Mouse (Mus musculus) midbrain, embryonic 16.5 days (tissue): ENCODE results near the gene Tldc2. TPM values are rescaled to one million over a fixed set of nuclear protein-coding genes. Genes with fewer than 3 reads are reported as not detected.

Experiments
- ATAC-seq: fragments of 200-750 bp; cut with Nextera tagmentation; 2 replicates; pipeline ENCODE4 v1.8.0; 2017; ENCODE audit warnings: moderate TSS enrichment
- H3K27ac ChIP-seq: fragments of 300-500 bp; sonication (generic); 2 replicates; pipeline ENCODE4 v1.5.1; 2014; ENCODE audit warnings: mild to moderate bottlenecking, low read length, mixed read lengths
- H3K27me3 ChIP-seq: fragments of 300-500 bp; sonication (generic); 2 replicates; pipeline ENCODE4 v1.6.1; 2014; ENCODE audit warnings: low read depth, low read length, mixed read lengths; ENCODE audit not compliant: control insufficient read depth, insufficient read depth
- H3K36me3 ChIP-seq: fragments of 300-500 bp; sonication (generic); 2 replicates; pipeline ENCODE4 v1.6.1; 2014; ENCODE audit warnings: mild to moderate bottlenecking, low read length, moderate library complexity, mixed read lengths; ENCODE audit not compliant: control insufficient read depth, insufficient read depth
- H3K4me1 ChIP-seq: fragments of 300-500 bp; sonication (generic); 2 replicates; pipeline ENCODE4 v1.6.1; 2014; ENCODE audit warnings: mild to moderate bottlenecking, low read length, mixed read lengths; ENCODE audit not compliant: control insufficient read depth, insufficient read depth
- H3K4me2 ChIP-seq: fragments of 300-500 bp; sonication (generic); 2 replicates; pipeline ENCODE4 v1.6.1; 2014; ENCODE audit warnings: mild to moderate bottlenecking, low read length, mixed read lengths
- H3K4me3 ChIP-seq: fragments of 300-500 bp; sonication (generic); 2 replicates; pipeline ENCODE4 v1.5.1; 2014; ENCODE audit warnings: low read depth, mild to moderate bottlenecking, low read length, moderate library complexity, mixed read lengths
- H3K9ac ChIP-seq: fragments of 300-500 bp; sonication (generic); 2 replicates; pipeline ENCODE4 v1.6.1; 2014; ENCODE audit warnings: low read depth, low read length, mixed read lengths
- H3K9me3 ChIP-seq: fragments of 300-500 bp; sonication (generic); replicated peaks from 2 replicates; pipeline ENCODE4 v1.6.1; 2014; ENCODE audit warnings: mild to moderate bottlenecking, low read length, mixed read lengths; ENCODE audit not compliant: control insufficient read depth, poor library complexity, severe bottlenecking
- WGBS: fragments of 180-500 bp; shearing (Covaris S2); extraction: QIAGEN DNeasy Blood & Tissue Kit; methylation state at CpG from one replicate; pipeline ENCODE4 v1.1.7; 2014; 5-methylcytosine and 5-hydroxymethylcytosine counted together
- polyA plus RNA-seq: library from polyadenylated mRNA; unstranded; fragments of >200 nt; fragmentation: Nextera tagmentation; extraction: Ambion mirVana; gene quantifications from 2 replicates; pipeline ENCODE4 v1.2.1, GENCODE M21; 2015

The Tldc2 gene
- polyA plus RNA-seq, 1 experiment from 2014 or later = not detected

DNA sequence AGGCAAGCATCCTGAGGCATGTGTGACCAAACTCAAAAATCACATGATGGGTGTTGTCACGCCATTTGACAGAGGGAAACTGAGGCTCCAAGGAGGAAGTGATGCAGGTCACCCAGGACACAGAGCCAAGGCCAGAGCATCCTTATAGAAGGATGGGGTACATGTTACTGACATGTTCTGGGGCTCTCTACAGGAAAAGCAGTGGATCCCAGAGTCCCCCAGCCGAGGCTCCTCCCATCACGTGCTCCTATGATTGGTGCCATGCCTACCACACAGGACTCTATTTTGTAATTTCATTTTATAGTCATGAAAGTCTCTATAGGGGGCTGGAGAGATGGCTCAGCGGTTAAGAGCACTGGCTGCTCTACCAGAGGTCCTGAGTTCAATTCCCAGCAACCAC, 29.1 kb upstream of the Tldc2 start:
- 73% methylated on average over 4 of the region's 4 CpGs for WGBS
- ATAC-seq = no peak

DNA sequence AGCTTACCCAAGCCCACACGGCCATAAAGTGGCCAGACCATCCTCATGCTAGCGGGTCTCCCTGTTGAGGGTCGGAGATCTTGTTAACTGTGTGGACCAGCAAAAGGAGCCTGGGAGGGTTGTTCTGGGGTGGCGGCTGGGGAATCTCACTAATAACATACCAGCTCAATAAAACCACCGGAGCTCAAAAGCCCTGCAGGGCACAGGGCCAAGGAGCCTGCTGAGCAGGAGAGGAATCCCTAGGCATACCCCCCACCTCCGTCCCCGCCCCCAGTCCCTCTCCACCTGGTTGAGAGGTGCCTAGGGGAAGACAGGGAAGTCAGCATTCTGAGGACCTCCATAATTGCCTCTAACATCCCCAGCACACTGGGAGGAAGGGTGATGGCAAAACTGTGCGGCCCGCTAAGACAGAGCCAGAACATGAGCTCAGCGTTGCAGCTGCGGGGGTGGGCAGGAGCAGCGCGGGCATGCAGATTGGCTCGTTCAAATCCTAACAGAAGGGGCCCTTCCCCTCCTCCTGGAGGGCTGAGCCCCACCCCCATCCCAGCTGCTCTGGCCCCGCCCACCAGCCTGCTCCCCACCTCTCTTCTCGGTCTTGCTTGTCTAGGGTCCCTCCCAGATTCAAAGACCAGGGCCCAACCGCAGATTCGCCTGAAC, 28.4 kb upstream of the Tldc2 start:
- H3K4me3 ChIP-seq = no peak overlapping the region
- peaks cover 16% of the 10 kb centered on the region for H3K4me1 ChIP-seq
- 0 out of 2 replicates have a peak overlapping the region, but pooled peaks have one; percentile 24 for H3K9ac ChIP-seq
- no peak overlapping the region for H3K4me2 ChIP-seq
- peak overlapping the region; percentile 60 for H3K27ac ChIP-seq
- peaks cover 13% of the 10 kb centered on the region for H3K36me3 ChIP-seq
- no peaks in the 10 kb centered on the region for H3K27me3 ChIP-seq
- WGBS = 8% methylated on average over 17 of the region's 18 CpGs
- no peaks in the 10 kb centered on the region for H3K9me3 ChIP-seq
- ATAC-seq = peak; percentile 59

More for the DNA sequence above, 29.1 kb upstream of the Tldc2 start:
- no peaks in the 10 kb centered on the region for H3K27me3 ChIP-seq
- no peaks in the 10 kb centered on the region for H3K9me3 ChIP-seq
- H3K9ac ChIP-seq = no peak overlapping the region
- peaks cover 15% of the 10 kb centered on the region for H3K36me3 ChIP-seq
- no peak overlapping the region for H3K4me2 ChIP-seq
- H3K4me1 ChIP-seq = peaks cover 16% of the 10 kb centered on the region
- H3K27ac ChIP-seq = no peak overlapping the region
- H3K4me3 ChIP-seq = no peak overlapping the region

DNA sequence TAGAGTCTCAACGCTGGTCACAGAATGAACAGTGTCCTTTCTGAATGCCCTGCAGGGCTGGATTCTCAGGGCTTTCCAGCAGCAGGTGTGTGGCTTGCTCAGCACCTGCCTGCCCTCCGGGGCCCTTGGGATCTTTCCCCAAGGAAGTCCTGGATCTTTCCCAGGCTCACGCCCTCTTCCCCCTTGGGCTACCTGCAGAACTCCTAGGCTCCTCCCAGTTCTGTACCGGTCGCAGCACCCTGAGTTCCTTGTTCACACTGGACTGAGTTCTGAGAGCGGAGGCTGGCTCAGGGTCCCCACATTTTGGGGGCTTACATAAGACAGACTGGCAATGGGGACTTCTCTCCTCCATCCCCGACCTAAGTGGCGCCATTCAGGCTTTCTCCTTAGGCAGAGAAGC, 27.7 kb upstream of the Tldc2 start:
- no peak overlapping the region for H3K4me2 ChIP-seq
- no peaks in the 10 kb centered on the region for H3K27me3 ChIP-seq
- WGBS = 59% methylated on average over 8 of the region's 8 CpGs
- H3K9me3 ChIP-seq = no peaks in the 10 kb centered on the region
- peak overlapping the region; percentile 67; the same call in 1 of the 2 replicates for H3K27ac ChIP-seq
- ATAC-seq = no peak
- H3K4me3 ChIP-seq = no peak overlapping the region
- peaks cover 10% of the 10 kb centered on the region for H3K36me3 ChIP-seq
- H3K4me1 ChIP-seq = peaks cover 19% of the 10 kb centered on the region
- no peak overlapping the region for H3K9ac ChIP-seq

DNA sequence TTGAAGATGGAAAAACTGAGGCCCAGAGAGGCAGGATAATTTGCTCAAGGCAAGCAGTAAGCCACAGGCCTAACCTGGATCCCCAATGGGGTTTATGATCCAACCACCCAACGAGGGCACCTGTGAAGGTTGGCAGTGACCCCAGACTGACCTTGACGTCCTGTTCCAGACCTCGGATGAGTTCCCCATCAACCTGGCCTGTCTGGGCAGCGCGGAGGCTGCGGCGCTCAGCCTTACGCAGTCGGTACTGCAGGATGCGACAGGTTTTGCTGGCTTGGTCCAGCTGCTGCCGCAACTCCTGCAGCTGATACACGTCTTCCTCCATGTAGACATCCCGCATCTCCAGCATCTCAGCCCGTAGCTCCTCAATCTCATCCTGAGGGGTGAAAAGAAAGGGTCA, 26.8 kb upstream of the Tldc2 start:
- Histone ChIP-seq H3K9me3 (no peaks in the 10 kb centered on the region), H3K4me2 (no peak overlapping the region), H3K27me3 (no peaks in the 10 kb centered on the region), H3K36me3 (peaks cover 9% of the 10 kb centered on the region), H3K4me1 (peaks cover 24% of the 10 kb centered on the region), H3K4me3 (no peak overlapping the region), H3K27ac (no peak overlapping the region), H3K9ac (no peak overlapping the region)
- no peak for ATAC-seq
- 94% methylated on average over 14 of the region's 14 CpGs for WGBS

DNA sequence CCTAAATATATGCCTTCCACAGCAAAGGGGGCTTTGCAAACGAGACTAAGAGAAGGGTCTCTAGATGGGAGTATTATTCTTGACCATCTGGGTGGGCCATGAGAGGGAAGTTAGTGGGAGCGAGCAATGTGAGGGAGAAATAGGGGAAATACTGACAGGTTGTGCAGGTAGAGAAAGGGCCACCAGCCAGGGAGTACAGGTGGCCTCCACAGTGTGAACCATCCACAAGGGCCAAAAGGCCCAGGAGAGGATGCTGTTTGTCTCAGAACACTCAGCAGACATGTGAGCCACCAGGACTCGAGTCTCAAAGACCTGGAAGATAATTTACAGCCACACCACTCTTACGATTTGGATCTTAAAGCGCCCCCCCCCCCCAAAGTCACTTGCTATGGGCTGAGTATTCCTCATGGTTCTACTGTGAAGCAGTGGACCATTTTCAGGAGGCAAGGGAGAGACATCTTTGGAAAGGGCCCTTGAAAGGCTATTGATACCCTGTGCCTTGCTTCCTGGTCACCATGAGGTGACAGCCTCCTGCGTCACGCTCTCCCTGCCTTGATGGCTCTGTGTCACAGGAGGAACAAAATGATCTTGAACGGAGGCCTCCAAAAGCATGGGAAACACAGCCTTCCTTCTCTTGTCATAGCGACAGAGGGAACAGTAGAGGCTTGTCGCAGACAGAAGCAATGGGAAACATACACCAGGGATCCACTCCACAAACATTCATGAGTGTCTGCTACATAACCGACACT, 26.1 kb upstream of the Tldc2 start:
- Histone ChIP-seq H3K36me3 (peaks cover 9% of the 10 kb centered on the region), H3K4me1 (peaks cover 29% of the 10 kb centered on the region), H3K9ac (no peak overlapping the region), H3K4me2 (no peak overlapping the region), H3K4me3 (no peak overlapping the region), H3K27me3 (no peaks in the 10 kb centered on the region), H3K9me3 (no peaks in the 10 kb centered on the region), H3K27ac (no peak overlapping the region)
- no peak for ATAC-seq
- WGBS = 87% methylated on average over 11 of the region's 11 CpGs

DNA sequence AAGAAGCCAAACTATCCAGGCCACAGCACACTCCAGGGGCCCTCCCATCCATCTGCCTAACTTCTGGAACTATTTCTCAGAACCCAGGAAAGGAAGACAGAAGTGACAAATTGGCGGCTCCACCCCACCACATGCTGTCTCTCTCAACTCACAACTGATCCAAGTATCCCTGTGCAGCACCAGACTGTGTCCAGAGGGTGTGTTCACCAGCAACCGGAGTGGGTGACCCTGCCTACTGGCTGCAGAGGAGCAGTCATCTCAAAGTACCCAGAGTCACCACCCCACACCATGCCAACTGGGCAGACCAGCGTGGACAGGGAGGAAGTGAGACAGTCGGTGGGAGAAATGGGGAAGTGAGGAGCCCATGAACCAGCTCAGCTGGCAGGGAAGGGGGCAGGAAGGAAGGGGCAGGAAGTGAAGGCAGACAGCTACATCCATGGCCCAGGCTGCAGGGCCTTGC, 23.6 kb upstream of the Tldc2 start:
- Histone ChIP-seq H3K9me3 (no peaks in the 10 kb centered on the region), H3K4me2 (no peak overlapping the region), H3K4me1 (peaks cover 31% of the 10 kb centered on the region), H3K36me3 (peaks cover 6% of the 10 kb centered on the region), H3K27me3 (no peaks in the 10 kb centered on the region), H3K4me3 (no peak overlapping the region), H3K9ac (no peak overlapping the region), H3K27ac (no peak overlapping the region)
- ATAC-seq = no peak
- 73% methylated on average over 4 of the region's 4 CpGs for WGBS

DNA sequence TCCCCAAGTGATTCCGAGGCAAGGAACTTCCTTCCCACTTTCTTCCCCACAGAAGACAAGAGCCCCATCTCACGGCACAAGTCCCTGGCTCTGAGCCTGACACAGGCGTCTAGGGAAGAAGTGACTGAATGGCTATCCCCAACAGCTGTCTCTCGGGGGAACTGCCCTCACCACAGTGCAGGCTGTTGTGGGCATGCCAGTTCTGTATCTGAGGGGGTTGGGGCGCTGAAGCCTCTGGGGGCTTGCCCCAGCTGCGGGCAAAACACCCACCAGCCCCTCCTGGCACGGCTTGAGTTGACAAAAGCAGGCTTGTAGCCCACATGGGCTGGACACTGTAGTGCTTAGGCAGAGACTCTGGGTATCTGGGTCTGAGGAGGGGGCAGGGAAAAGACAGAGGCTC, 22.7 kb upstream of the Tldc2 start:
- ATAC-seq = no peak

DNA sequence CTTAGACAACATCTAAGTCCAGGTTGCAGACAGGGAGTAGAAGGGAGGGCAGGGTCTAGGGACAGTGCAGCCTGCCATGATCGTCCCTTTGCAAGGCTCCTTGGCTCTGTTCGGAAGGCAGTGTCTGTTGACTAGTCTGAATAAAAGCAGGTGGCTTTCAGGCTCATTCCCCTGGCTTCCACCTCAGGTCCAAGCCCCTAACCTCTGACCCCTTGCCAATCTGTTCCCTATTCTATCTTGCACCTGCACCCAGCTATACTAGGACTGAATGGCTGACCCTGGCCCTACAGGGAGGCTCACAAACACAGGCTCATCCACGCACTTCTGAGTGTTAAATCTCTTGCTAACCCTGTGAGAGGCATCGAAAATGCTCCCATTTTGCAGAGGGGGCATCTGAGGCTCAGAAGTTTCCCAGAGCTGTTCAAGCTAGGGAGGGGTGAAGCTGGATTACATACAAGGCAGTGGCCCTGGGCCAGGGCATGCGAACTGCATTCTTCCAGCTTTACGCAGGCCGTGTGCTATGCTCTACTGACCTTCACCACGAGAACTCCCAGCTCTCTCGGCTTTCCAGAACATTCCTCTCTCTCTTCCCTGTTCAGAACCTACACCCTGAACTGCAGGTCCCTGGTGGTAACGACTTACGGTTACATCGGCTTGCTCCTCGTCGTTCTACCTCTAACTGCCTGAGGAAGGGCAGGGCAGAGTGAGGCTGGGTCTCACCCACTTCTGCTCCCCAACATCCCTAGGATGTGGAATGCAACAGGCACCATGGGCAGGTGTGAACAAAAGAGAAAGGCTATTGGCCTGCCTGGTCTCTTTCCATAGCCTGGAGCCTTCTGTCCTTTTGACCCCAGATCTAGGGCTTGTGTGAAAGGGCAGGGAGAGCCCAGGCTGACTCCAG, 21.6 kb upstream of the Tldc2 start:
- no peaks in the 10 kb centered on the region for H3K27me3 ChIP-seq
- ATAC-seq = no peak
- H3K9me3 ChIP-seq = no peaks in the 10 kb centered on the region
- 80% methylated on average over 14 of the region's 14 CpGs for WGBS
- H3K4me2 ChIP-seq = no peak overlapping the region
- H3K27ac ChIP-seq = no peak overlapping the region
- H3K4me3 ChIP-seq = no peak overlapping the region
- H3K4me1 ChIP-seq = peaks cover 39% of the 10 kb centered on the region
- H3K36me3 ChIP-seq = no peaks in the 10 kb centered on the region
- H3K9ac ChIP-seq = no peak overlapping the region

More for the DNA sequence above, 22.7 kb upstream of the Tldc2 start:
- Histone ChIP-seq H3K4me2 (no peak overlapping the region), H3K9ac (no peak overlapping the region; the same call in 1 of the 2 replicates), H3K27me3 (no peaks in the 10 kb centered on the region), H3K27ac (0 out of 2 replicates have a peak overlapping the region, but pooled peaks have one; percentile 18), H3K4me1 (peaks cover 32% of the 10 kb centered on the region), H3K9me3 (no peaks in the 10 kb centered on the region), H3K4me3 (no peak overlapping the region), H3K36me3 (peaks cover 6% of the 10 kb centered on the region)
- WGBS = 49% methylated on average over 7 of the region's 7 CpGs
